ENCODE assay signal across 22 mouse cellular contexts in the genomic region with DNA sequence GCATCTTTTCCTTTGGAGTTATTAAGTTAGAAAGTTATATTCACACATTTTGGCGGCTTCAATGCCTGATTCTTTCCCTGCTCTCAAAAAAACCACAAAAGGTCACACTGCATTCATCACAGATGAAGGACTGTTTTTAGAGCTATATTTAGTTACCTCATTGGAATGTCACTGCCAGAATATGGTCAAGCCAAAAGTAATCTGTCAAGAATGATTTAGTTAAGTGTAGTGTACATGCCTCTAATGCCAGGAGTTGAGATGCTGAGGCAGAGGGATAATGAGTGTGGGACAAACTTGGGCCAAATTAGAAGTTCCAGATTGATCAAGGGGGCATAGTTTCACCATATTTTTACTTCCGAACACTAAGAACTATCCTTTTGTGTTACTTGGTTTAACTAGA.
DNase-seq lines count a peak whose midpoint lies in the region; ATAC-seq lines count a peak whose summit lies in the region.
"Had no signal": no experiment of that assay in that cellular context is flagged by ENCODE, and none has a peak within 500 bp of the region (broad histone marks: within the 10 kb centered on the region; RNA-seq: fewer than 3 reads in every experiment).

No protein-coding gene starts in this region.

- 61% methylated on average over 2 of the region's 2 CpGs for WGBS in embryonic facial prominence, embryonic 14.5 days
- WGBS in embryonic facial prominence, embryonic 10.5 days: 78% methylated on average over 2 of the region's 2 CpGs
- 66% methylated on average over 2 of the region's 2 CpGs for WGBS in kidney, embryonic 14.5 days
- 49% methylated on average over 2 of the region's 2 CpGs for WGBS in heart, embryonic 16.5 days

- H3K4me2 ChIP-seq in embryonic facial prominence, embryonic 14.5 days (ENCODE audit: low read depth, low read length): no peak overlapping the region
- no peak overlapping the region for H3K4me2 ChIP-seq in kidney, embryonic 14.5 days (replicated peaks; ENCODE audit: low read depth, low read length)
- no peak overlapping the region for H3K4me2 ChIP-seq in heart, embryonic 16.5 days (ENCODE audit: low read depth, low read length)
- H3K4me2 ChIP-seq: embryonic facial prominence, embryonic 15.5 days; midbrain, embryonic 11.5 days; neural tube, embryonic 15.5 days had no signal

- H3K27me3 ChIP-seq in embryonic facial prominence, embryonic 14.5 days (replicated peaks; ENCODE audit: control insufficient read depth, insufficient read depth, low read length): no peaks in the 10 kb centered on the region
- H3K27me3 ChIP-seq in embryonic facial prominence, embryonic 10.5 days (replicated peaks; ENCODE audit: low read depth, poor library complexity, severe bottlenecking): no peaks in the 10 kb centered on the region
- H3K27me3 ChIP-seq in kidney, embryonic 14.5 days (ENCODE audit: control insufficient read depth, insufficient read depth, low read length): no peaks in the 10 kb centered on the region
- no peaks in the 10 kb centered on the region for H3K27me3 ChIP-seq in heart, embryonic 16.5 days (ENCODE audit: control insufficient read depth, insufficient read depth, low read length)
- H3K27me3 ChIP-seq: embryonic facial prominence, embryonic 15.5 days; neural tube, embryonic 15.5 days; Patski had no signal

- no peak overlapping the region for H3K27ac ChIP-seq in embryonic facial prominence, embryonic 14.5 days (replicated peaks; ENCODE audit: low read depth, low read length)
- H3K27ac ChIP-seq in embryonic facial prominence, embryonic 10.5 days (replicated peaks): no peak overlapping the region
- no peak overlapping the region for H3K27ac ChIP-seq in kidney, embryonic 14.5 days (ENCODE audit: low read depth, low read length)
- H3K27ac ChIP-seq in heart, embryonic 16.5 days (ENCODE audit: low read length): peak overlapping the region; percentile 83
- H3K27ac ChIP-seq: embryonic facial prominence, embryonic 15.5 days; forebrain, embryonic 10.5 days; neural tube, embryonic 15.5 days had no signal

- no peak overlapping the region for H3K9ac ChIP-seq in embryonic facial prominence, embryonic 14.5 days (ENCODE audit: low read depth, low read length)
- H3K9ac ChIP-seq in kidney, embryonic 14.5 days (ENCODE audit: low read depth, low read length): no peak overlapping the region
- H3K9ac ChIP-seq in heart, embryonic 16.5 days (ENCODE audit: low read length): no peak overlapping the region
- H3K9ac ChIP-seq: embryonic facial prominence, embryonic 15.5 days; neural tube, embryonic 15.5 days had no signal

- peak; percentile 40 for DNase-seq in embryonic facial prominence, embryonic 14.5 days (ENCODE audit: low spot score)
- no peak for DNase-seq in embryonic facial prominence, embryonic 10.5 days (ENCODE audit: low spot score)
- no peak for DNase-seq in kidney, postnatal 10 days
- peak; percentile 9 for DNase-seq in NIH3T3 (ENCODE audit: low read depth)
- no peak for DNase-seq in gastrocnemius, postnatal 10 days
- DNase-seq in left cerebral cortex, adult 9 months (ENCODE audit: low spot score in 2 of 2): no peak
- DNase-seq: cerebellum, adult 11 months; cerebellum, adult 9-11 months; kidney, adult 9 months; right cerebral cortex, postnatal 14 days had no signal

- no peak overlapping the region for H3K4me3 ChIP-seq in embryonic facial prominence, embryonic 14.5 days (ENCODE audit: low read depth, low read length)
- H3K4me3 ChIP-seq in embryonic facial prominence, embryonic 10.5 days: no peak overlapping the region
- no peak overlapping the region for H3K4me3 ChIP-seq in kidney, embryonic 14.5 days (ENCODE audit: low read length)
- no peak overlapping the region for H3K4me3 ChIP-seq in heart, embryonic 16.5 days (ENCODE audit: low read length)
- H3K4me3 ChIP-seq: embryonic facial prominence, embryonic 15.5 days; forebrain, embryonic 10.5 days; neural tube, embryonic 15.5 days had no signal

- H3K4me1 ChIP-seq in embryonic facial prominence, embryonic 14.5 days (ENCODE audit: control insufficient read depth, insufficient read depth, low read length): no peaks in the 10 kb centered on the region; the same call in 1 of the 2 replicates
- no peaks in the 10 kb centered on the region for H3K4me1 ChIP-seq in embryonic facial prominence, embryonic 10.5 days
- no peaks in the 10 kb centered on the region for H3K4me1 ChIP-seq in kidney, embryonic 14.5 days (ENCODE audit: control insufficient read depth, insufficient read depth, low read length)
- H3K4me1 ChIP-seq in heart, embryonic 16.5 days (ENCODE audit: control insufficient read depth, insufficient read depth, low read length): peaks cover 4% of the 10 kb centered on the region
- H3K4me1 ChIP-seq: embryonic facial prominence, embryonic 15.5 days; neural tube, embryonic 15.5 days had no signal

- H3K36me3 ChIP-seq in embryonic facial prominence, embryonic 14.5 days (ENCODE audit: control insufficient read depth, insufficient read depth, low read length): no peaks in the 10 kb centered on the region
- H3K36me3 ChIP-seq in embryonic facial prominence, embryonic 10.5 days (replicated peaks): no peaks in the 10 kb centered on the region
- no peaks in the 10 kb centered on the region for H3K36me3 ChIP-seq in kidney, embryonic 14.5 days (ENCODE audit: control insufficient read depth, insufficient read depth, low read length)
- H3K36me3 ChIP-seq in heart, embryonic 16.5 days (ENCODE audit: control insufficient read depth, insufficient read depth): no peaks in the 10 kb centered on the region
- H3K36me3 ChIP-seq: embryonic facial prominence, embryonic 15.5 days; forebrain, embryonic 10.5 days; neural tube, embryonic 15.5 days had no signal

- no peaks in the 10 kb centered on the region for H3K9me3 ChIP-seq in embryonic facial prominence, embryonic 14.5 days (ENCODE audit: control insufficient read depth, low read length)
- no peaks in the 10 kb centered on the region for H3K9me3 ChIP-seq in embryonic facial prominence, embryonic 10.5 days
- no peaks in the 10 kb centered on the region for H3K9me3 ChIP-seq in kidney, embryonic 14.5 days (ENCODE audit: control insufficient read depth, low read length)
- H3K9me3 ChIP-seq in heart, embryonic 16.5 days (replicated peaks; ENCODE audit: control insufficient read depth, low read length): no peaks in the 10 kb centered on the region
- H3K9me3 ChIP-seq: embryonic facial prominence, embryonic 15.5 days; forebrain, embryonic 10.5 days; neural tube, embryonic 15.5 days had no signal

- peak; percentile 63; the same call in 1 of the 2 replicates for ATAC-seq in embryonic facial prominence, embryonic 14.5 days (ENCODE audit: low read depth)
- ATAC-seq in kidney, embryonic 14.5 days (ENCODE audit: low FRiP score, low TSS enrichment): 0 out of 2 replicates have a peak, but pooled peaks have one; percentile 64
- peak; percentile 85 for ATAC-seq in heart, embryonic 16.5 days (replicated peaks; ENCODE audit: extremely low read depth, insufficient read depth, low FRiP score)
- ATAC-seq: CD4-positive, CD25-positive, alpha-beta regulatory T cell, adult 4 months; forebrain, embryonic 16.5 days; hindbrain, embryonic 16.5 days; intestine, embryonic 16.5 days; lung, postnatal 0 days; Patski had no signal

Comparison
In these comparisons a context has a peak if more than half of its experiments do, and no peak if none do; other contexts are left out.
1. DNase-seq: peak in embryonic facial prominence, embryonic 14.5 days (single experiment) and NIH3T3 (single experiment); none in embryonic facial prominence, embryonic 10.5 days (single experiment), kidney, postnatal 10 days (single experiment), gastrocnemius, postnatal 10 days (single experiment) and left cerebral cortex, adult 9 months (0 of 2).
2. Peak in every context shown above with its lines, with median percentiles within 50 percentile points of each other: ATAC-seq.